24 mouse cellular contexts compared by ENCODE assay signal in genomic region chr8:116064562-116064961, GRCm38 (mm10).
"Had no signal": no experiment of that assay in that cellular context is flagged by ENCODE, and none has a peak within 500 bp of the region (broad histone marks: within the 10 kb centered on the region; RNA-seq: fewer than 3 reads in every experiment).

No protein-coding gene starts in this region.

- ATAC-seq: inflammation-experienced regulatory T-cells, adult 6 months; liver, embryonic 12.5 days; midbrain, embryonic 15.5 days had no signal

- H3K27me3 ChIP-seq: limb, embryonic 13.5 days; liver, embryonic 12.5 days; liver, embryonic 15.5 days; lung, embryonic 15.5 days; megakaryocyte, embryonic 14.5 days; midbrain, embryonic 15.5 days; neural tube, embryonic 12.5 days; neural tube, embryonic 15.5 days had no signal

- H3K4me3 ChIP-seq: layer of hippocampus, adult 2 months; limb, embryonic 10.5 days; limb, embryonic 13.5 days; liver, embryonic 12.5 days; liver, embryonic 15.5 days; lung, embryonic 15.5 days; megakaryocyte, embryonic 14.5 days; midbrain, embryonic 12.5 days; midbrain, embryonic 15.5 days; neural tube, embryonic 12.5 days; neural tube, embryonic 15.5 days had no signal

- H3K9me3 ChIP-seq: limb, embryonic 10.5 days; limb, embryonic 13.5 days; liver, embryonic 12.5 days; liver, embryonic 15.5 days; lung, embryonic 15.5 days; midbrain, embryonic 12.5 days; midbrain, embryonic 15.5 days; neural tube, embryonic 12.5 days; neural tube, embryonic 15.5 days had no signal

- H3K9ac ChIP-seq: limb, embryonic 13.5 days; liver, embryonic 12.5 days; liver, embryonic 15.5 days; lung, embryonic 15.5 days; midbrain, embryonic 12.5 days; midbrain, embryonic 15.5 days; neural tube, embryonic 12.5 days; neural tube, embryonic 15.5 days had no signal

- DNase-seq: kidney, adult 18-20 months; kidney, adult 9 months; kidney, postnatal 14 days; kidney, postnatal 4 days; liver; lung, adult 18-20 months; lung, postnatal 10 days; lung, postnatal 36 days; right cerebral cortex, adult 18-20 months; right cerebral cortex, postnatal 25 days; thymus, adult 18-20 months; thymus, postnatal 36 days had no signal

- H3K27ac ChIP-seq: layer of hippocampus, adult 2 months; limb, embryonic 10.5 days; limb, embryonic 13.5 days; liver, embryonic 12.5 days; liver, embryonic 15.5 days; lung, embryonic 15.5 days; midbrain, embryonic 12.5 days; midbrain, embryonic 15.5 days; neural tube, embryonic 12.5 days; neural tube, embryonic 15.5 days had no signal

- H3K4me1 ChIP-seq: limb, embryonic 10.5 days; limb, embryonic 13.5 days; liver, embryonic 12.5 days; liver, embryonic 15.5 days; lung, embryonic 15.5 days; megakaryocyte, embryonic 14.5 days; midbrain, embryonic 12.5 days; midbrain, embryonic 15.5 days; neural tube, embryonic 12.5 days; neural tube, embryonic 15.5 days had no signal

- H3K4me2 ChIP-seq: limb, embryonic 13.5 days; liver, embryonic 12.5 days; liver, embryonic 15.5 days; lung, embryonic 15.5 days; midbrain, embryonic 12.5 days; midbrain, embryonic 15.5 days; neural tube, embryonic 12.5 days; neural tube, embryonic 15.5 days had no signal

- H3K36me3 ChIP-seq: limb, embryonic 10.5 days; limb, embryonic 13.5 days; liver, embryonic 12.5 days; liver, embryonic 15.5 days; lung, embryonic 15.5 days; midbrain, embryonic 12.5 days; midbrain, embryonic 15.5 days; neural tube, embryonic 12.5 days; neural tube, embryonic 15.5 days had no signal
